Mouse (Mus musculus) layer of hippocampus, postnatal 25 days (tissue): ENCODE results near the gene Ssh2. TPM values are rescaled to one million over a fixed set of nuclear protein-coding genes. Genes with fewer than 3 reads are reported as not detected.
"Not testable (repeated sequence)": the region's sequence is repeated elsewhere in the genome, so short reads cannot be mapped to it uniquely, and the experiment has no call there.

ENCODE experiments used
- DNase-seq, 2 experiments: peaks; one replicate each; pipeline ENCODE4 v3.0.0; 2022; ENCODE audit warnings: mixed read lengths in 2 of 2, low spot score in 1 of 2; ENCODE audit errors: extremely low spot score in 1 of 2
- total RNA-seq, 2 experiments: library from RNA; stranded (reverse); gene quantifications; 2 replicates each; pipeline ENCODE4 v1.2.3; 2021

Gene Ssh2
- total RNA-seq, 2 experiments from 2014 or later: 31.9 to 37.5 TPM

GRCm38 (mm10) chr11:77216761-77217130 is 659 bp downstream of the Ssh2 start:
- no peak for DNase-seq

- DNase-seq: no peak
Observed at GRCm38 (mm10) chr11:77230765-77231164, 14.7 kb downstream of the Ssh2 start.

- DNase-seq: no peak
Observed at GRCm38 (mm10) chr11:77231514-77231913, 15.4 kb downstream of the Ssh2 start.

GRCm38 (mm10) chr11:77235267-77235666 is 19.2 kb downstream of the Ssh2 start:
- DNase-seq: no peak

- DNase-seq: no peak
Observed at GRCm38 (mm10) chr11:77239658-77240345, 23.7 kb downstream of the Ssh2 start.

GRCm38 (mm10) chr11:77240466-77241246 is 24.6 kb downstream of the Ssh2 start:
- no peak for DNase-seq

- no peak for DNase-seq
Observed at GRCm38 (mm10) chr11:77242912-77243311, 26.8 kb downstream of the Ssh2 start.

GRCm38 (mm10) chr11:77252826-77253225 is 36.7 kb downstream of the Ssh2 start:
- no peak for DNase-seq

GRCm38 (mm10) chr11:77259441-77259840 is 43.4 kb downstream of the Ssh2 start:
- DNase-seq: no peak

- DNase-seq: no peak
Observed at GRCm38 (mm10) chr11:77267401-77267800, 51.3 kb downstream of the Ssh2 start.

GRCm38 (mm10) chr11:77276000-77276399 is 59.9 kb downstream of the Ssh2 start:
- no peak for DNase-seq

GRCm38 (mm10) chr11:77278538-77278937 is 62.5 kb downstream of the Ssh2 start:
- not testable (repeated sequence) for DNase-seq

- no peak for DNase-seq
Observed at GRCm38 (mm10) chr11:77280219-77280618, 64.1 kb downstream of the Ssh2 start.

- DNase-seq: no peak
Observed at GRCm38 (mm10) chr11:77291447-77291846, 75.4 kb downstream of the Ssh2 start.

- not testable (repeated sequence) for DNase-seq
Observed at GRCm38 (mm10) chr11:77293673-77294072, 77.6 kb downstream of the Ssh2 start.

GRCm38 (mm10) chr11:77297246-77297645 is 81.2 kb downstream of the Ssh2 start:
- DNase-seq: no peak

- no peak for DNase-seq
Observed at GRCm38 (mm10) chr11:77307205-77307604, 91.1 kb downstream of the Ssh2 start.

- peak in 1 of 2 experiments; percentile 24 for DNase-seq
Observed at GRCm38 (mm10) chr11:77308533-77308932, 92.4 kb downstream of the Ssh2 start.

GRCm38 (mm10) chr11:77317721-77318477 is 101.8 kb downstream of the Ssh2 start:
- peak in 1 of 2 experiments; percentile 9 for DNase-seq

GRCm38 (mm10) chr11:77318478-77319118 is 102.5 kb downstream of the Ssh2 start:
- DNase-seq: no peak

- DNase-seq: no peak
Observed at GRCm38 (mm10) chr11:77321214-77321613, 105.1 kb downstream of the Ssh2 start.
